Mouse (Mus musculus) liver, adult 2 months (tissue): ENCODE results near the gene Rarb. TPM values are rescaled to one million over a fixed set of nuclear protein-coding genes. Genes with fewer than 3 reads are reported as not detected.

Source experiments
- DNase-seq: peaks from one replicate; pipeline ENCODE4 v3.0.0-alpha.2; 2011; ENCODE audit warnings: low read depth, low spot score; ENCODE audit errors: extremely low read depth
- H3K27ac ChIP-seq: fragments of 200-500 bp; replicated peaks from 2 replicates; pipeline ENCODE4 v1.5.1; 2012; ENCODE audit warnings: low read depth, mild to moderate bottlenecking, control low read depth, inconsistent platforms, low read length; ENCODE audit not compliant: insufficient read depth
- H3K27me3 ChIP-seq: fragments of 200-500 bp; 2 replicates; pipeline ENCODE4 v1.6.1; 2012; ENCODE audit warnings: mild to moderate bottlenecking, moderate library complexity, low read length, inconsistent platforms; ENCODE audit not compliant: control insufficient read depth, insufficient read depth
- H3K36me3 ChIP-seq: fragments of 200-500 bp; 2 replicates; pipeline ENCODE4 v1.6.1; 2012; ENCODE audit warnings: low read length, inconsistent platforms; ENCODE audit not compliant: control insufficient read depth, insufficient read depth
- H3K4me1 ChIP-seq: fragments of 200-500 bp; 2 replicates; pipeline ENCODE4 v1.6.1; 2011; ENCODE audit warnings: low read length; ENCODE audit not compliant: control insufficient read depth, insufficient read depth
- H3K4me3 ChIP-seq: fragments of 200-500 bp; 2 replicates; pipeline ENCODE4 v1.5.1; 2011; ENCODE audit warnings: low read depth, mild to moderate bottlenecking, control low read depth, low read length, moderate library complexity; ENCODE audit not compliant: insufficient read depth
- H3K79me2 ChIP-seq: fragments of 200-500 bp; 2 replicates; pipeline ENCODE4 v1.6.1; 2012; ENCODE audit warnings: inconsistent platforms, mild to moderate bottlenecking, low read length, moderate library complexity; ENCODE audit not compliant: control insufficient read depth, insufficient read depth
- H3K9ac ChIP-seq: fragments of 200-500 bp; 2 replicates; pipeline ENCODE4 v1.6.1; 2012; ENCODE audit warnings: low read depth, mild to moderate bottlenecking, control low read depth, inconsistent platforms, low read length
- CTCF ChIP-seq: fragments of 200-500 bp; IDR thresholded peaks from 2 replicates; pipeline ENCODE4 v1.5.1; 2011; ENCODE audit warnings: low read depth, low read length, control low read depth
- POLR2A ChIP-seq: fragments of 200-500 bp; IDR thresholded peaks from 2 replicates; pipeline ENCODE4 v1.6.1; 2011; ENCODE audit warnings: low read length, control low read depth; ENCODE audit not compliant: insufficient read depth; ENCODE audit errors: extremely low read depth
- WGBS: fragments of 180-500 bp; shearing (Covaris S2); methylation state at CpG from one replicate; pipeline ENCODE4 v1.1.7; 2018; 5-methylcytosine and 5-hydroxymethylcytosine counted together
- polyA plus RNA-seq: library from polyadenylated mRNA; depleted of rRNA; stranded (reverse); fragments of >200 nt; gene quantifications from 2 replicates; pipeline ENCODE4 v1.2.3, GENCODE M21; 2012
- total RNA-seq: library from RNA; depleted of rRNA; stranded (reverse); fragments of >200 nt; gene quantifications from 2 replicates; pipeline ENCODE4 v1.2.3, GENCODE M21; 2014

The Rarb gene
- total and polyA plus RNA-seq, 2 experiments: 2.8 to 6.9 TPM

- H3K4me3 ChIP-seq: no peak overlapping the region
- no peaks in the 10 kb centered on the region for H3K4me1 ChIP-seq
- no peaks in the 10 kb centered on the region for H3K79me2 ChIP-seq
- peaks cover 18% of the 10 kb centered on the region for H3K36me3 ChIP-seq
- TF ChIP-seq CTCF: no peak
- TF ChIP-seq POLR2A: no peak
- no peaks in the 10 kb centered on the region for H3K27me3 ChIP-seq
- H3K27ac ChIP-seq: no peak overlapping the region
- 94% methylated on average over 4 of the region's 4 CpGs for WGBS
- DNase-seq: no peak
- no peak overlapping the region for H3K9ac ChIP-seq
Observed at GRCm38 (mm10) chr14:16437386-16437785, 381.6 kb downstream of the Rarb start.

- whole genome bisulfite sequencing: 88% methylated on average over 3 of the region's 3 CpGs
- Histone ChIP-seq H3K9ac (no peak overlapping the region), H3K27ac (no peak overlapping the region), H3K4me3 (no peak overlapping the region), H3K79me2 (no peaks in the 10 kb centered on the region), H3K36me3 (peaks cover 31% of the 10 kb centered on the region), H3K27me3 (no peaks in the 10 kb centered on the region), H3K4me1 (no peaks in the 10 kb centered on the region)
- DNase-seq: peak; percentile 56
- TF ChIP-seq CTCF (peak; percentile 52; the same call in 1 of the 2 replicates), POLR2A (no peak)
Observed at GRCm38 (mm10) chr14:16434396-16435171, 384.4 kb downstream of the Rarb start.

GRCm38 (mm10) chr14:16433206-16433605, 385.8 kb downstream of the Rarb start:
- no peak for DNase-seq
- no peak overlapping the region for H3K27ac ChIP-seq

GRCm38 (mm10) chr14:16432550-16432949, 386.4 kb downstream of the Rarb start:
- 84% methylated on average over 3 of the region's 3 CpGs for WGBS
- no peak for DNase-seq
- H3K4me3 ChIP-seq: no peak overlapping the region
- no peaks in the 10 kb centered on the region for H3K4me1 ChIP-seq
- no peaks in the 10 kb centered on the region for H3K27me3 ChIP-seq
- H3K9ac ChIP-seq: no peak overlapping the region
- peaks cover 41% of the 10 kb centered on the region for H3K36me3 ChIP-seq
- TF ChIP-seq CTCF: no peak
- no peak for TF ChIP-seq POLR2A
- H3K79me2 ChIP-seq: no peaks in the 10 kb centered on the region
- no peak overlapping the region for H3K27ac ChIP-seq

More at GRCm38 (mm10) chr14:16433206-16433605, 385.8 kb downstream of the Rarb start:
- no peaks in the 10 kb centered on the region for H3K4me1 ChIP-seq
- no peaks in the 10 kb centered on the region for H3K27me3 ChIP-seq
- H3K4me3 ChIP-seq: no peak overlapping the region
- TF ChIP-seq POLR2A (no peak), CTCF (no peak)
- H3K36me3 ChIP-seq: peaks cover 40% of the 10 kb centered on the region
- no peaks in the 10 kb centered on the region for H3K79me2 ChIP-seq
- WGBS: 78% methylated on average over 2 of the region's 2 CpGs
- H3K9ac ChIP-seq: no peak overlapping the region

GRCm38 (mm10) chr14:16431941-16432499, 386.9 kb downstream of the Rarb start:
- WGBS: 62% methylated on average over 4 of the region's 4 CpGs
- Histone ChIP-seq H3K27ac (no peak overlapping the region), H3K9ac (no peak overlapping the region), H3K27me3 (no peaks in the 10 kb centered on the region), H3K79me2 (no peaks in the 10 kb centered on the region), H3K4me1 (no peaks in the 10 kb centered on the region), H3K4me3 (no peak overlapping the region), H3K36me3 (peaks cover 45% of the 10 kb centered on the region)
- DNase-seq: no peak
- no peak for TF ChIP-seq POLR2A
- no peak for TF ChIP-seq CTCF

- TF ChIP-seq CTCF (no peak), POLR2A (no peak)
- Histone ChIP-seq H3K4me1 (no peaks in the 10 kb centered on the region), H3K4me3 (no peak overlapping the region), H3K27me3 (no peaks in the 10 kb centered on the region), H3K79me2 (no peaks in the 10 kb centered on the region), H3K9ac (no peak overlapping the region), H3K36me3 (peaks cover 46% of the 10 kb centered on the region), H3K27ac (no peak overlapping the region)
- DNase-seq: no peak
- WGBS: 77% methylated on average over 4 of the region's 4 CpGs
Observed at GRCm38 (mm10) chr14:16427569-16427968, 391.4 kb downstream of the Rarb start.
